ENCODE assay signal across 12 mouse cellular contexts in genomic region chr5:103177010-103177409, GRCm38 (mm10). TPM values are rescaled to one million over a fixed set of nuclear protein-coding genes. Genes with fewer than 3 reads are reported as not detected.
DNase-seq lines count a peak whose midpoint lies in the region; ATAC-seq and TF ChIP-seq lines count a peak whose summit lies in the region.
"Had no signal": no experiment of that assay in that cellular context is flagged by ENCODE, and none has a peak within 500 bp of the region (broad histone marks: within the 10 kb centered on the region; RNA-seq: fewer than 3 reads in every experiment).

No protein-coding gene starts in this region.

- 0 out of 2 replicates have a peak overlapping the region, but pooled peaks have one; percentile 16 for H3K4me2 ChIP-seq in forebrain, embryonic 13.5 days
- H3K4me2 ChIP-seq in embryonic facial prominence, embryonic 14.5 days (ENCODE audit: low read depth, low read length): no peak overlapping the region
- H3K4me2 ChIP-seq in liver, postnatal 0 days (ENCODE audit: low read depth, low read length): no peak overlapping the region
- H3K4me2 ChIP-seq: liver, embryonic 13.5 days had no signal

- no peak for DNase-seq in forebrain, embryonic 10.5 days (ENCODE audit: extremely low spot score, low spot score)
- peak; percentile 19 for DNase-seq in 3T3-L1 (ENCODE audit: low read depth, low spot score)
- peak; percentile 32 for DNase-seq in embryonic facial prominence, embryonic 14.5 days (ENCODE audit: low spot score)
- peak; percentile 26 for DNase-seq in heart, postnatal 4 days
- no peak for DNase-seq in liver, postnatal 0 days
- DNase-seq in thymus, postnatal 25 days: no peak
- DNase-seq in urinary bladder, adult 18-20 months (ENCODE audit: low spot score in 2 of 2): no peak
- DNase-seq: liver, embryonic 13.5 days; thymus, postnatal 14 days had no signal

- no peaks in the 10 kb centered on the region for H3K36me3 ChIP-seq in forebrain, embryonic 13.5 days (ENCODE audit: poor library complexity, severe bottlenecking)
- H3K36me3 ChIP-seq in forebrain, embryonic 10.5 days (replicated peaks): no peaks in the 10 kb centered on the region
- H3K36me3 ChIP-seq in embryonic facial prominence, embryonic 14.5 days (ENCODE audit: control insufficient read depth, insufficient read depth, low read length): no peaks in the 10 kb centered on the region
- no peaks in the 10 kb centered on the region for H3K36me3 ChIP-seq in liver, postnatal 0 days (replicated peaks; ENCODE audit: insufficient read depth, low read length)
- H3K36me3 ChIP-seq: liver, embryonic 13.5 days had no signal

- peaks cover 24% of the 10 kb centered on the region for H3K4me1 ChIP-seq in forebrain, embryonic 13.5 days
- H3K4me1 ChIP-seq in forebrain, embryonic 10.5 days: peaks cover 12% of the 10 kb centered on the region
- no peaks in the 10 kb centered on the region for H3K4me1 ChIP-seq in embryonic facial prominence, embryonic 14.5 days (ENCODE audit: control insufficient read depth, insufficient read depth, low read length)
- H3K4me1 ChIP-seq in liver, postnatal 0 days (ENCODE audit: insufficient read depth): no peaks in the 10 kb centered on the region
- H3K4me1 ChIP-seq: liver, embryonic 13.5 days had no signal

- H3K27me3 ChIP-seq in forebrain, embryonic 13.5 days: no peaks in the 10 kb centered on the region
- H3K27me3 ChIP-seq in forebrain, embryonic 10.5 days (ENCODE audit: poor library complexity, severe bottlenecking): no peaks in the 10 kb centered on the region
- H3K27me3 ChIP-seq in embryonic facial prominence, embryonic 14.5 days (replicated peaks; ENCODE audit: control insufficient read depth, insufficient read depth, low read length): no peaks in the 10 kb centered on the region
- no peaks in the 10 kb centered on the region for H3K27me3 ChIP-seq in liver, postnatal 0 days (ENCODE audit: insufficient read depth, low read length)
- H3K27me3 ChIP-seq: liver, embryonic 13.5 days had no signal

- WGBS in forebrain, embryonic 13.5 days: 10% methylated on average over 5 of the region's 5 CpGs
- 39% methylated on average over 5 of the region's 5 CpGs for WGBS in forebrain, embryonic 10.5 days
- WGBS in embryonic facial prominence, embryonic 14.5 days: 36% methylated on average over 5 of the region's 5 CpGs
- WGBS in liver, postnatal 0 days (ENCODE audit: insufficient replicate concordance): 55% methylated on average over 5 of the region's 5 CpGs

- H3K9ac ChIP-seq in forebrain, embryonic 13.5 days: peak overlapping the region; percentile 21; the same call in 1 of the 2 replicates
- H3K9ac ChIP-seq in embryonic facial prominence, embryonic 14.5 days (ENCODE audit: low read depth, low read length): no peak overlapping the region
- no peak overlapping the region for H3K9ac ChIP-seq in liver, postnatal 0 days (replicated peaks)
- H3K9ac ChIP-seq: liver, embryonic 13.5 days had no signal

- no peak for TF ChIP-seq EP300 in liver, postnatal 0 days (IDR thresholded peaks at IDR 0.05; ENCODE audit: low read depth)

- H3K27ac ChIP-seq in forebrain, embryonic 13.5 days: peak overlapping the region; percentile 70
- H3K27ac ChIP-seq in forebrain, embryonic 10.5 days: no peak overlapping the region
- no peak overlapping the region for H3K27ac ChIP-seq in embryonic facial prominence, embryonic 14.5 days (replicated peaks; ENCODE audit: low read depth, low read length)
- no peak overlapping the region for H3K27ac ChIP-seq in liver, postnatal 0 days (ENCODE audit: low read depth)
- H3K27ac ChIP-seq: liver, embryonic 13.5 days had no signal

- no peak overlapping the region for H3K4me3 ChIP-seq in forebrain, embryonic 13.5 days
- no peak overlapping the region for H3K4me3 ChIP-seq in forebrain, embryonic 10.5 days
- no peak overlapping the region for H3K4me3 ChIP-seq in embryonic facial prominence, embryonic 14.5 days (ENCODE audit: low read depth, low read length)
- no peak overlapping the region for H3K4me3 ChIP-seq in liver, postnatal 0 days (ENCODE audit: low read depth, low read length)
- H3K4me3 ChIP-seq: liver, embryonic 13.5 days had no signal

- no peaks in the 10 kb centered on the region for H3K9me3 ChIP-seq in forebrain, embryonic 13.5 days (replicated peaks)
- no peaks in the 10 kb centered on the region for H3K9me3 ChIP-seq in forebrain, embryonic 10.5 days
- no peaks in the 10 kb centered on the region for H3K9me3 ChIP-seq in embryonic facial prominence, embryonic 14.5 days (ENCODE audit: control insufficient read depth, low read length)
- no peaks in the 10 kb centered on the region for H3K9me3 ChIP-seq in liver, postnatal 0 days (ENCODE audit: low read length)
- H3K9me3 ChIP-seq: liver, embryonic 13.5 days had no signal

- peak; percentile 81 for ATAC-seq in forebrain, embryonic 13.5 days
- 0 out of 2 replicates have a peak, but pooled peaks have one; percentile 33 for ATAC-seq in embryonic facial prominence, embryonic 14.5 days (ENCODE audit: low read depth)
- no peak for ATAC-seq in liver, postnatal 0 days
- ATAC-seq: intestine, postnatal 0 days had no signal

- TF ChIP-seq CTCF in liver, postnatal 0 days (IDR thresholded peaks at IDR 0.05; ENCODE audit: low read depth): no peak

RNA-seq across cellular contexts. Expression of gene Mapk10, which starts 34.1 kb away (rescaled TPM):
- polyA plus RNA-seq in forebrain, embryonic 13.5 days (2015; fragmentation: Nextera tagmentation; extraction: Ambion mirVana): 53.0 and 57.8 TPM in 2 replicates
- polyA plus RNA-seq in forebrain, embryonic 10.5 days (2016; fragmentation: Nextera tagmentation; extraction: Ambion mirVana): 7.7 TPM in 2 replicates
- polyA plus RNA-seq in embryonic facial prominence, embryonic 14.5 days (2014; fragmentation: Nextera tagmentation; extraction: Ambion mirVana): 4.9 and 5.3 TPM in 2 replicates
- total RNA-seq in heart, postnatal 4 days (2021): 10 to 100 TPM; 28.0 to 28.9 TPM
- 0.05 TPM in 1 of 2 replicates, not detected in the other for polyA plus RNA-seq in liver, postnatal 0 days (2015; fragmentation: Nextera tagmentation; extraction: Ambion mirVana)
- total RNA-seq: neutrophil, adult 5-6 weeks had no signal

Comparison
In these comparisons a context has a peak if more than half of its experiments do, and no peak if none do; other contexts are left out.
1. DNase-seq: peak in 3T3-L1 (single experiment), embryonic facial prominence, embryonic 14.5 days (single experiment) and heart, postnatal 4 days (single experiment); none in forebrain, embryonic 10.5 days (single experiment), liver, postnatal 0 days (single experiment), thymus, postnatal 25 days (single experiment) and urinary bladder, adult 18-20 months (0 of 2).